Mouse (Mus musculus) liver, adult 2 months (tissue): ENCODE results near the gene G0s2.

Source experiments
- CTCF ChIP-seq: fragments of 200-500 bp; IDR thresholded peaks from 2 replicates; pipeline ENCODE4 v1.5.1; 2011; ENCODE audit warnings: low read depth, low read length, control low read depth
- POLR2A ChIP-seq: fragments of 200-500 bp; IDR thresholded peaks from 2 replicates; pipeline ENCODE4 v1.6.1; 2011; ENCODE audit warnings: low read length, control low read depth; ENCODE audit not compliant: insufficient read depth; ENCODE audit errors: extremely low read depth

DNA sequence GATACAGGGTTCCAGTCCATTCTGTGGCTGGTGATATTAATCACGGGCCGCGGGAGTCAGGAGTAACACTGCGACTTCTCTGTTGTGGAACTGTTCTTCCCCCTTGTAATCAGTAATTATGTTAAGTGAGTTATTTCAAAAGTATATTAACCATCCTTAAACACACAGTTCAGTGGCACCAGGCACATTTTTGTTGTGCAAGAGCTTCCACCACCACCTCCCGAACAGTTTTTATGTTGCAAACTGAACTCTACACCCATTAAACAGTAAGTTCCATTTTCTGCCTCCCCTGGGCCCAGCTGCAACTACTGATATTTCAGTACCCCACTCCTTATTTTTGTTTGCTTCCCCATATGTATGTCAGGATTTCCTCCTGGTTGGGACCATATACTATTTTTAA lies 43.4 kb downstream of the G0s2 start:
- TF ChIP-seq CTCF (no peak), POLR2A (no peak)
